Mouse (Mus musculus) T-helper 1 cell (primary cell): ENCODE measurements around the gene Sell.
"Not testable (repeated sequence)": the region's sequence is repeated elsewhere in the genome, so short reads cannot be mapped to it uniquely, and the experiment has no call there.

ENCODE experiments used
- in situ Hi-C: fragments of 300-600 bp; cut with MboI, MseI; formaldehyde crosslinking; loops from one replicate; pipeline ENCODE4 v1.15.1; 2025; ENCODE audit warnings: high pct_unique_total_duplicates

The Sell gene

GRCm38 (mm10) chr1:164061925-164062324 is at the start of gene Sell:
Gene Sell, plus strand, starts transcription at chr1:164061982.
- in situ Hi-C loops: loop anchor here (5.0 to 25.0 kb wide), 2 partner anchors 55 to 1750 kb away; no protein-coding TSS in a partner anchor

- in situ Hi-C loops: no loop called here
Observed at GRCm38 (mm10) chr1:164014616-164015015, 47.2 kb upstream of the Sell start.

- in situ Hi-C loops: no loop called here
Observed at GRCm38 (mm10) chr1:164018221-164018896, 43.4 kb upstream of the Sell start.

- in situ Hi-C loops: no loop called here
Observed at GRCm38 (mm10) chr1:164019789-164020188, 42.0 kb upstream of the Sell start.

GRCm38 (mm10) chr1:164020746-164021145 is 41.0 kb upstream of the Sell start:
- in situ Hi-C loops: not testable (repeated sequence)

- in situ Hi-C loops: not testable (repeated sequence)
Observed at GRCm38 (mm10) chr1:164022106-164022505, 39.7 kb upstream of the Sell start.

- in situ Hi-C loops: no loop called here
Observed at GRCm38 (mm10) chr1:164025685-164026084, 36.1 kb upstream of the Sell start.

- in situ Hi-C loops: no loop called here
Observed at GRCm38 (mm10) chr1:164027416-164027815, 34.4 kb upstream of the Sell start.

GRCm38 (mm10) chr1:164040385-164041135 is 21.2 kb upstream of the Sell start:
- in situ Hi-C loops: loop anchor here (5.0 kb wide), 1 partner anchor 1007 kb away; no protein-coding TSS in a partner anchor

- in situ Hi-C loops: loop anchor here (5.0 kb wide), 1 partner anchor 1004 kb away; no protein-coding TSS in a partner anchor
Observed at GRCm38 (mm10) chr1:164043549-164043948, 18.2 kb upstream of the Sell start.

GRCm38 (mm10) chr1:164047934-164048333 is 13.8 kb upstream of the Sell start, which contains the start of gene Sele:
Gene Sele, plus strand, starts transcription at chr1:164048234.
- in situ Hi-C loops: loop anchor here (5.0 kb wide), 1 partner anchor 1019 kb away; no protein-coding TSS in a partner anchor

GRCm38 (mm10) chr1:164053561-164053960 is 8.2 kb upstream of the Sell start:
- in situ Hi-C loops: loop anchor here (25.0 kb wide), 1 partner anchor 1759 kb away; no protein-coding TSS in a partner anchor

- in situ Hi-C loops: loop anchor here (25.0 kb wide), 1 partner anchor 1758 kb away; no protein-coding TSS in a partner anchor
Observed at GRCm38 (mm10) chr1:164054800-164055199, 7.0 kb upstream of the Sell start.

- in situ Hi-C loops: loop anchor here (5.0 to 25.0 kb wide), 2 partner anchors 53 to 1752 kb away; no protein-coding TSS in a partner anchor
Observed at GRCm38 (mm10) chr1:164060071-164060470, 1.7 kb upstream of the Sell start.

- in situ Hi-C loops: loop anchor here (5.0 to 25.0 kb wide), 2 partner anchors 54 to 1751 kb away; no protein-coding TSS in a partner anchor
Observed at GRCm38 (mm10) chr1:164061278-164061677, 504 bp upstream of the Sell start.

GRCm38 (mm10) chr1:164062856-164063255 is 1.1 kb downstream of the Sell start:
- in situ Hi-C loops: loop anchor here (5.0 to 25.0 kb wide), 2 partner anchors 56 to 1749 kb away; no protein-coding TSS in a partner anchor

GRCm38 (mm10) chr1:164063745-164064144 is 2.0 kb downstream of the Sell start:
- in situ Hi-C loops: loop anchor here (5.0 to 25.0 kb wide), 2 partner anchors 56 to 1749 kb away; no protein-coding TSS in a partner anchor

GRCm38 (mm10) chr1:164069261-164069660 is 7.5 kb downstream of the Sell start:
- in situ Hi-C loops: loop anchor here (5.0 to 25.0 kb wide), 2 partner anchors 68 to 1743 kb away; no protein-coding TSS in a partner anchor

GRCm38 (mm10) chr1:164070461-164070860 is 8.7 kb downstream of the Sell start:
- in situ Hi-C loops: loop anchor here (25.0 kb wide), 1 partner anchor 1742 kb away; no protein-coding TSS in a partner anchor

GRCm38 (mm10) chr1:164071111-164071510 is 9.3 kb downstream of the Sell start:
- in situ Hi-C loops: loop anchor here (25.0 kb wide), 1 partner anchor 1741 kb away; no protein-coding TSS in a partner anchor

GRCm38 (mm10) chr1:164072001-164072400 is 10.2 kb downstream of the Sell start:
- in situ Hi-C loops: loop anchor here (25.0 kb wide), 1 partner anchor 1740 kb away; no protein-coding TSS in a partner anchor

- in situ Hi-C loops: loop anchor here (25.0 kb wide), 1 partner anchor 1739 kb away; no protein-coding TSS in a partner anchor
Observed at GRCm38 (mm10) chr1:164073091-164073490, 11.3 kb downstream of the Sell start.
